Comparison of ENCODE assay signal across 9 mouse cellular contexts in genomic region chr15:52505278-52505831, GRCm38 (mm10).
A peak's percentile ranks its signal among the peaks of the same experiment; 100 is the strongest.
DNase-seq lines count a peak whose midpoint lies in the region; ATAC-seq and TF ChIP-seq lines count a peak whose summit lies in the region.
"Had no signal": no experiment of that assay in that cellular context is flagged by ENCODE, and none has a peak within 500 bp of the region (broad histone marks: within the 10 kb centered on the region; RNA-seq: fewer than 3 reads in every experiment).

No protein-coding gene starts in this region.

- TF ChIP-seq CTCF in brain, embryonic 14.5 days (IDR thresholded peaks at IDR 0.05; ENCODE audit: borderline replicate concordance, extremely low read depth, insufficient read depth, insufficient read length): peak; percentile 59; the same call in 1 of the 2 replicates
- TF ChIP-seq CTCF in hindbrain, postnatal 0 days (IDR thresholded peaks at IDR 0.05; ENCODE audit: low read depth): peak; percentile 71

- ATAC-seq in hindbrain, postnatal 0 days: peak; percentile 80

- H3K4me1 ChIP-seq in heart, embryonic 10.5 days: no peaks in the 10 kb centered on the region
- H3K4me1 ChIP-seq in hindbrain, postnatal 0 days (ENCODE audit: insufficient read depth, low read length): no peaks in the 10 kb centered on the region

- no peak overlapping the region for H3K4me2 ChIP-seq in hindbrain, postnatal 0 days (ENCODE audit: low read depth, low read length)
- H3K4me2 ChIP-seq: limb, embryonic 13.5 days had no signal

- peak; percentile 9 for DNase-seq in heart, adult 8-10 months (ENCODE audit: low spot score)
- no peak for DNase-seq in heart, embryonic 10.5 days (ENCODE audit: low spot score)
- DNase-seq in CD4-positive helper T cell, adult 2 months (ENCODE audit: low read depth, low spot score): peak; percentile 41
- peak; percentile 83 for DNase-seq in brain, embryonic 14.5 days (ENCODE audit: low read depth)
- peak; percentile 86 for DNase-seq in hindbrain, postnatal 0 days (ENCODE audit: low spot score)
- peak; percentile 63 for DNase-seq in splenic B cell, adult 2 months (ENCODE audit: low read depth, low spot score)
- DNase-seq in spleen, postnatal 4 days (ENCODE audit: low spot score in 2 of 2): no peak
- DNase-seq in heart, postnatal 36 days: no peak

- WGBS in heart, embryonic 10.5 days: 32% methylated on average over 9 of the region's 9 CpGs
- WGBS in hindbrain, postnatal 0 days: 29% methylated on average over 9 of the region's 9 CpGs

- no peak for TF ChIP-seq POLR2A in brain, embryonic 14.5 days (IDR thresholded peaks at IDR 0.05; ENCODE audit: borderline replicate concordance, extremely low read depth, insufficient read depth, insufficient read length, poor library complexity, severe bottlenecking)

- H3K27ac ChIP-seq in heart, embryonic 10.5 days: no peak overlapping the region
- no peak overlapping the region for H3K27ac ChIP-seq in hindbrain, postnatal 0 days
- H3K27ac ChIP-seq: limb, embryonic 13.5 days had no signal

- no peak overlapping the region for H3K4me3 ChIP-seq in heart, embryonic 10.5 days
- no peak overlapping the region for H3K4me3 ChIP-seq in hindbrain, postnatal 0 days (ENCODE audit: low read length)
- H3K4me3 ChIP-seq: limb, embryonic 13.5 days had no signal

- no peaks in the 10 kb centered on the region for H3K27me3 ChIP-seq in heart, embryonic 10.5 days (ENCODE audit: insufficient read depth, poor library complexity, severe bottlenecking)
- no peaks in the 10 kb centered on the region for H3K27me3 ChIP-seq in hindbrain, postnatal 0 days (ENCODE audit: insufficient read depth, low read length)
- H3K27me3 ChIP-seq in splenic B cell, adult 2 months (ENCODE audit: control insufficient read depth, insufficient read depth, low read length, poor library complexity, severe bottlenecking): no peaks in the 10 kb centered on the region

- no peak overlapping the region for H3K9ac ChIP-seq in hindbrain, postnatal 0 days (replicated peaks; ENCODE audit: low read length)
- H3K9ac ChIP-seq: limb, embryonic 13.5 days had no signal

- intact Hi-C loops in heart, postnatal 36 days (cut with DNase I): loop anchor here (2.0 kb wide), 1 partner anchor 1183 kb away; no protein-coding TSS in a partner anchor

- H3K9me3 ChIP-seq in heart, embryonic 10.5 days: no peaks in the 10 kb centered on the region
- H3K9me3 ChIP-seq in hindbrain, postnatal 0 days (ENCODE audit: low read length): no peaks in the 10 kb centered on the region
- H3K9me3 ChIP-seq: limb, embryonic 13.5 days had no signal

- no peaks in the 10 kb centered on the region for H3K36me3 ChIP-seq in heart, embryonic 10.5 days
- no peaks in the 10 kb centered on the region for H3K36me3 ChIP-seq in hindbrain, postnatal 0 days (ENCODE audit: insufficient read depth, low read length)
- H3K36me3 ChIP-seq in splenic B cell, adult 2 months (ENCODE audit: control insufficient read depth, insufficient read depth, low read length, poor library complexity, severe bottlenecking): no peaks in the 10 kb centered on the region
- H3K36me3 ChIP-seq: limb, embryonic 13.5 days had no signal

Comparison
In these comparisons a context has a peak if more than half of its experiments do, and no peak if none do; other contexts are left out.
1. DNase-seq: peak in heart, adult 8-10 months (single experiment), CD4-positive helper T cell, adult 2 months (single experiment), brain, embryonic 14.5 days (single experiment), hindbrain, postnatal 0 days (single experiment) and splenic B cell, adult 2 months (single experiment); none in heart, embryonic 10.5 days (single experiment), spleen, postnatal 4 days (0 of 2) and heart, postnatal 36 days (0 of 2).